Mouse (Mus musculus) liver, adult 2 months (tissue): ENCODE results near the gene Ankrd1.

Experiments
- CTCF ChIP-seq: fragments of 200-500 bp; IDR thresholded peaks from 2 replicates; pipeline ENCODE4 v1.5.1; 2011; ENCODE audit warnings: low read depth, low read length, control low read depth
- POLR2A ChIP-seq: fragments of 200-500 bp; IDR thresholded peaks from 2 replicates; pipeline ENCODE4 v1.6.1; 2011; ENCODE audit warnings: low read length, control low read depth; ENCODE audit not compliant: insufficient read depth; ENCODE audit errors: extremely low read depth

DNA sequence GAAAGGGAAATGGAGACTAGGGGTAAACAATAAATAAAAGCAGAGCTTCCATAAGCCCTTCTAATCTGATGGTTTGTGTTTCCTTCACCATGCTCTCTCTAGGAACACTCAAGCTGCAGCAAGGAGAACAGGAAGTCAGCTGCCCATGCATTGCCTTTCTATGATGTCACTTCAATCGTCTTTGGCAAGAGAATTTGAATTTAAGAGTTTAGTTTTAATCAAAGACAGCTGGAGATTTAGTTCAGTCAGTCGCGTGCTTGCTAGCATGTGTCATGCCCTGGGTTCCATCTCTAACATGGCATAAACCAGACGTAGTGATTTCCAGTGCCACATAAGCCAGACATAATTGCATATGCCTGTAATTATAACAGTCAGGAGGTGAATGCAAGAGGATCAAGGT lies 45.5 kb upstream of the Ankrd1 start:
- TF ChIP-seq CTCF (no peak), POLR2A (no peak)
